Comparison of ENCODE assay signal across 8 mouse cellular contexts in genomic region chr2:93461869-93462714, GRCm38 (mm10). TPM values are rescaled to one million over a fixed set of nuclear protein-coding genes. Genes with fewer than 3 reads are reported as not detected.
DNase-seq lines count a peak whose midpoint lies in the region; ATAC-seq and TF ChIP-seq lines count a peak whose summit lies in the region.

No protein-coding gene starts in this region.

- H3K9me3 ChIP-seq in forebrain, embryonic 13.5 days (replicated peaks): no peaks in the 10 kb centered on the region
- H3K9me3 ChIP-seq in heart, postnatal 0 days (replicated peaks; ENCODE audit: control insufficient read depth, low read length): no peaks in the 10 kb centered on the region
- no peaks in the 10 kb centered on the region for H3K9me3 ChIP-seq in liver, embryonic 16.5 days (replicated peaks; ENCODE audit: control insufficient read depth, low read length)
- H3K9me3 ChIP-seq in neural tube, embryonic 12.5 days: no peaks in the 10 kb centered on the region
- no peaks in the 10 kb centered on the region for H3K9me3 ChIP-seq in stomach, postnatal 0 days (ENCODE audit: control insufficient read depth, low read length)

- peak; percentile 63 for ATAC-seq in cerebellum, adult (ENCODE audit: insufficient number of reproducible peaks, low FRiP score, low TSS enrichment)
- ATAC-seq in forebrain, embryonic 13.5 days: peak; percentile 92
- ATAC-seq in heart, postnatal 0 days (ENCODE audit: insufficient read depth, low read depth): peak; percentile 97
- ATAC-seq in liver, embryonic 16.5 days (ENCODE audit: low read depth): peak; percentile 91
- peak; percentile 94 for ATAC-seq in neural tube, embryonic 12.5 days (ENCODE audit: low FRiP score, low read depth)
- ATAC-seq in stomach, postnatal 0 days (ENCODE audit: low FRiP score, low TSS enrichment): peak; percentile 96

- peaks cover 21% of the 10 kb centered on the region for H3K4me1 ChIP-seq in forebrain, embryonic 13.5 days
- peaks cover 10% of the 10 kb centered on the region; the same call in 1 of the 2 replicates for H3K4me1 ChIP-seq in heart, postnatal 0 days (ENCODE audit: control insufficient read depth, insufficient read depth)
- peaks cover 78% of the 10 kb centered on the region for H3K4me1 ChIP-seq in liver, embryonic 16.5 days (ENCODE audit: control insufficient read depth, low read depth, low read length)
- peaks cover 15% of the 10 kb centered on the region for H3K4me1 ChIP-seq in neural tube, embryonic 12.5 days
- H3K4me1 ChIP-seq in stomach, postnatal 0 days (replicated peaks; ENCODE audit: control insufficient read depth, insufficient read depth): peaks cover 11% of the 10 kb centered on the region

- peak overlapping the region; percentile 45; the same call in 1 of the 2 replicates for H3K27ac ChIP-seq in forebrain, embryonic 13.5 days
- peak overlapping the region; percentile 52 for H3K27ac ChIP-seq in heart, postnatal 0 days (ENCODE audit: low read depth)
- peak overlapping the region; percentile 97 for H3K27ac ChIP-seq in liver, embryonic 16.5 days (ENCODE audit: low read length)
- H3K27ac ChIP-seq in neural tube, embryonic 12.5 days: no peak overlapping the region
- peak overlapping the region; percentile 94 for H3K27ac ChIP-seq in stomach, postnatal 0 days (replicated peaks)

- H3K27me3 ChIP-seq in forebrain, embryonic 13.5 days: peaks cover 16% of the 10 kb centered on the region
- H3K27me3 ChIP-seq in heart, postnatal 0 days (ENCODE audit: control insufficient read depth, insufficient read depth, low read length): no peaks in the 10 kb centered on the region
- no peaks in the 10 kb centered on the region for H3K27me3 ChIP-seq in liver, embryonic 16.5 days (ENCODE audit: control insufficient read depth, insufficient read depth, low read depth, low read length)
- peaks cover 19% of the 10 kb centered on the region for H3K27me3 ChIP-seq in neural tube, embryonic 12.5 days (replicated peaks)
- H3K27me3 ChIP-seq in stomach, postnatal 0 days (ENCODE audit: control insufficient read depth, insufficient read depth, low read length): no peaks in the 10 kb centered on the region

- H3K4me2 ChIP-seq in forebrain, embryonic 13.5 days: peak overlapping the region; percentile 65
- H3K4me2 ChIP-seq in heart, postnatal 0 days (ENCODE audit: low read depth, low read length): peak overlapping the region; percentile 91
- peak overlapping the region; percentile 92 for H3K4me2 ChIP-seq in liver, embryonic 16.5 days (ENCODE audit: low read depth, low read length)
- peak overlapping the region; percentile 69 for H3K4me2 ChIP-seq in neural tube, embryonic 12.5 days (replicated peaks)
- H3K4me2 ChIP-seq in stomach, postnatal 0 days (replicated peaks; ENCODE audit: low read depth): peak overlapping the region; percentile 82

- DNase-seq in ES-CJ7 (ENCODE audit: low read depth, low spot score): peak; percentile 92
- peak; percentile 94 for DNase-seq in heart, postnatal 0 days (ENCODE audit: low spot score)
- DNase-seq in kidney, postnatal 4 days: peak; percentile 99
- peak; percentile 100 for DNase-seq in stomach, postnatal 0 days (ENCODE audit: low spot score)

- WGBS in forebrain, embryonic 13.5 days: 1% methylated on average over 41 of the region's 41 CpGs
- WGBS in heart, postnatal 0 days: 3% methylated on average over 41 of the region's 41 CpGs
- WGBS in liver, embryonic 16.5 days (ENCODE audit: insufficient replicate concordance): under 1% methylated on average over 41 of the region's 41 CpGs
- 2% methylated on average over 41 of the region's 41 CpGs for WGBS in neural tube, embryonic 12.5 days
- 2% methylated on average over 40 of the region's 41 CpGs for WGBS in stomach, postnatal 0 days

- no peak for TF ChIP-seq EP300 in heart, postnatal 0 days (IDR thresholded peaks at IDR 0.05; ENCODE audit: low read depth)
- no peak for TF ChIP-seq EP300 in stomach, postnatal 0 days (optimal IDR thresholded peaks at IDR 0.05)

- no peak for TF ChIP-seq CTCF in heart, postnatal 0 days (IDR thresholded peaks at IDR 0.05; ENCODE audit: low read depth)
- TF ChIP-seq CTCF in stomach, postnatal 0 days (IDR thresholded peaks at IDR 0.05; ENCODE audit: low read depth): no peak; the same call in 1 of the 2 replicates

- H3K36me3 ChIP-seq in forebrain, embryonic 13.5 days (ENCODE audit: poor library complexity, severe bottlenecking): no peaks in the 10 kb centered on the region
- H3K36me3 ChIP-seq in heart, postnatal 0 days (replicated peaks; ENCODE audit: control insufficient read depth, insufficient read depth, low read length): no peaks in the 10 kb centered on the region
- no peaks in the 10 kb centered on the region; the same call in 1 of the 2 replicates for H3K36me3 ChIP-seq in liver, embryonic 16.5 days (ENCODE audit: control insufficient read depth, insufficient read depth)
- H3K36me3 ChIP-seq in neural tube, embryonic 12.5 days: no peaks in the 10 kb centered on the region
- H3K36me3 ChIP-seq in stomach, postnatal 0 days (ENCODE audit: control insufficient read depth, insufficient read depth, low read length): no peaks in the 10 kb centered on the region

- H3K4me3 ChIP-seq in forebrain, embryonic 13.5 days: peak overlapping the region; percentile 32
- H3K4me3 ChIP-seq in heart, postnatal 0 days (ENCODE audit: low read depth, low read length): peak overlapping the region; percentile 69
- peak overlapping the region; percentile 73 for H3K4me3 ChIP-seq in liver, embryonic 16.5 days (ENCODE audit: low read depth, low read length)
- H3K4me3 ChIP-seq in neural tube, embryonic 12.5 days: peak overlapping the region; percentile 29
- peak overlapping the region; percentile 56 for H3K4me3 ChIP-seq in stomach, postnatal 0 days (ENCODE audit: low read depth, low read length)

- H3K9ac ChIP-seq in forebrain, embryonic 13.5 days: peak overlapping the region; percentile 54
- peak overlapping the region; percentile 66 for H3K9ac ChIP-seq in heart, postnatal 0 days (replicated peaks; ENCODE audit: low read depth, low read length)
- H3K9ac ChIP-seq in liver, embryonic 16.5 days (ENCODE audit: low read depth, low read length): peak overlapping the region; percentile 81
- H3K9ac ChIP-seq in neural tube, embryonic 12.5 days: peak overlapping the region; percentile 30; the same call in 1 of the 2 replicates
- peak overlapping the region; percentile 69 for H3K9ac ChIP-seq in stomach, postnatal 0 days (ENCODE audit: low read length)

RNA-seq across cellular contexts. Expression of gene Cd82, which starts 0.8 kb away (rescaled TPM):
- 12.0 and 14.8 TPM in 2 replicates for polyA plus RNA-seq in forebrain, embryonic 13.5 days (2015; fragmentation: Nextera tagmentation; extraction: Ambion mirVana)
- 14.8 and 15.0 TPM in 2 replicates for total RNA-seq in heart, postnatal 0 days (2014; rRNA removed; ENCODE audit: low replicate concordance)
- 15.4 and 17.1 TPM in 2 replicates for polyA plus RNA-seq in heart, postnatal 0 days (2015; fragmentation: Nextera tagmentation; extraction: Ambion mirVana)
- polyA plus RNA-seq in liver, embryonic 16.5 days (2015; fragmentation: Nextera tagmentation; extraction: Ambion mirVana): 111 and 112 TPM in 2 replicates
- 15.2 and 16.1 TPM in 2 replicates for polyA plus RNA-seq in neural tube, embryonic 12.5 days (2016; fragmentation: Nextera tagmentation; extraction: Ambion mirVana)
- 93.5 and 105 TPM in 2 replicates for polyA plus RNA-seq in stomach, postnatal 0 days (2015; fragmentation: Nextera tagmentation; extraction: Ambion mirVana)

Comparison
In these comparisons a context has a peak if more than half of its experiments do, and no peak if none do; other contexts are left out.
1. H3K9ac ChIP-seq: peak in every context shown above with its lines; median percentile 81 in liver, embryonic 16.5 days; 69 in stomach, postnatal 0 days; 66 in heart, postnatal 0 days; 54 in forebrain, embryonic 13.5 days; 30 in neural tube, embryonic 12.5 days.